Mouse (Mus musculus) limb, embryonic 14.5 days (tissue): ENCODE results near the gene Grk2. TPM values are rescaled to one million over a fixed set of nuclear protein-coding genes. Genes with fewer than 3 reads are reported as not detected.

ENCODE experiments used
- ATAC-seq: fragments of 200-750 bp; cut with Nextera tagmentation; 2 replicates; pipeline ENCODE4 v1.8.0; 2017; ENCODE audit warnings: low read depth, moderate number of reproducible peaks, moderate TSS enrichment; ENCODE audit not compliant: low FRiP score
- DNase-seq: peaks from one replicate; pipeline ENCODE4 v3.0.0-alpha.2; 2015; ENCODE audit warnings: low spot score
- H3K27ac ChIP-seq: fragments of 300-500 bp; sonication (generic); replicated peaks from 2 replicates; pipeline ENCODE4 v1.5.1; 2014; ENCODE audit warnings: low read depth, mild to moderate bottlenecking, low read length, moderate library complexity, mixed read lengths
- H3K27me3 ChIP-seq: fragments of 300-500 bp; sonication (generic); 2 replicates; pipeline ENCODE4 v1.6.1; 2014; ENCODE audit warnings: low read length, mixed read lengths; ENCODE audit not compliant: control insufficient read depth, insufficient read depth
- H3K36me3 ChIP-seq: fragments of 300-500 bp; sonication (generic); 2 replicates; pipeline ENCODE4 v1.6.1; 2014; ENCODE audit warnings: mild to moderate bottlenecking, low read length, moderate library complexity, mixed read lengths; ENCODE audit not compliant: control insufficient read depth, insufficient read depth
- H3K4me1 ChIP-seq: fragments of 300-500 bp; sonication (generic); 2 replicates; pipeline ENCODE4 v1.6.1; 2014; ENCODE audit warnings: antibody characterized with exemption, low read length, mixed read lengths; ENCODE audit not compliant: control insufficient read depth, insufficient read depth
- H3K4me2 ChIP-seq: fragments of 300-500 bp; sonication (generic); replicated peaks from 2 replicates; pipeline ENCODE4 v1.6.1; 2014; ENCODE audit warnings: low read depth, mild to moderate bottlenecking, low read length, moderate library complexity; ENCODE audit not compliant: severe bottlenecking
- H3K4me3 ChIP-seq: fragments of 300-500 bp; sonication (generic); replicated peaks from 2 replicates; pipeline ENCODE4 v1.5.1; 2014; ENCODE audit warnings: low read length
- H3K9ac ChIP-seq: fragments of 300-500 bp; sonication (generic); 2 replicates; pipeline ENCODE4 v1.6.1; 2014; ENCODE audit warnings: mild to moderate bottlenecking, low read depth, low read length, moderate library complexity; ENCODE audit not compliant: severe bottlenecking
- H3K9me3 ChIP-seq: fragments of 300-500 bp; sonication (generic); 2 replicates; pipeline ENCODE4 v1.6.1; 2016; ENCODE audit warnings: low read length; ENCODE audit not compliant: control insufficient read depth
- POLR2A ChIP-seq: fragments of 200-500 bp; IDR thresholded peaks from 2 replicates; pipeline ENCODE4 v1.8.0; 2012; ENCODE audit warnings: inconsistent platforms, mild to moderate bottlenecking, moderate library complexity, borderline replicate concordance; ENCODE audit not compliant: insufficient read depth, insufficient read length; ENCODE audit errors: extremely low read depth
- WGBS: fragments of 180-500 bp; shearing (Covaris S2); extraction: QIAGEN DNeasy Blood & Tissue Kit; methylation state at CpG from one replicate; pipeline ENCODE4 v1.1.7; 2014; 5-methylcytosine and 5-hydroxymethylcytosine counted together
- polyA plus RNA-seq, 2 experiments: library from polyadenylated mRNA; depleted of rRNA in 1 of 2; stranded (reverse) in 1 of 2; unstranded in 1 of 2; fragments of >200 nt; fragmentation: Nextera tagmentation in 1 of 2; extraction: Ambion mirVana in 1 of 2; gene quantifications; 2 replicates each; pipeline versions ENCODE4 v1.2.1 to v1.2.3; 2012 to 2014

Grk2 gene
- polyA plus RNA-seq, 2 experiments, result 22.9 to 83.6 TPM

DNA sequence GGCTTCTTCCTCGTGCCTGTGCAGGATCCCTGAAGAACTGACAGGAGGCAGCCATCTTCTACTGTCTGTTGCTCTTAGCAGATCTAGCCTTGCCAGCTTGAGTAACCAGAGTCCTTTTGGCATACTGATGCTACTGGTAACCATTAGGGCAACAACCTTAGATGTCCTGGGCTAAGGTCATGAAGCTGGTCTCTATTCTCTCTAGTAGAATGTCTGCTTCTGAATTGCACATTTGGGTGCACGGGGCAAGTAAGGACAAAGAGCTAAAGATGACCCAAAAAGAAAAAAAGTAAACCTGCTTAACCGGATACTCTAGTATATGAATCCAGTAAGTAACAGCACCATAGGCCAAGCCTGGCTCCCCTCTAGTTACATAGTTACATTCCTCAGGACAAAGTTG lies 20.1 kb upstream of the Grk2 start:
- Histone ChIP-seq H3K9me3 (no peaks in the 10 kb centered on the region), H3K36me3 (peaks cover 94% of the 10 kb centered on the region), H3K4me3 (no peak overlapping the region), H3K9ac (no peak overlapping the region), H3K27ac (no peak overlapping the region), H3K4me2 (no peak overlapping the region), H3K4me1 (no peaks in the 10 kb centered on the region), H3K27me3 (no peaks in the 10 kb centered on the region)
- ATAC-seq (no peak), DNase-seq (no peak)
- 85% methylated on average over 3 of the region's 3 CpGs for WGBS
- no peak for TF ChIP-seq POLR2A

DNA sequence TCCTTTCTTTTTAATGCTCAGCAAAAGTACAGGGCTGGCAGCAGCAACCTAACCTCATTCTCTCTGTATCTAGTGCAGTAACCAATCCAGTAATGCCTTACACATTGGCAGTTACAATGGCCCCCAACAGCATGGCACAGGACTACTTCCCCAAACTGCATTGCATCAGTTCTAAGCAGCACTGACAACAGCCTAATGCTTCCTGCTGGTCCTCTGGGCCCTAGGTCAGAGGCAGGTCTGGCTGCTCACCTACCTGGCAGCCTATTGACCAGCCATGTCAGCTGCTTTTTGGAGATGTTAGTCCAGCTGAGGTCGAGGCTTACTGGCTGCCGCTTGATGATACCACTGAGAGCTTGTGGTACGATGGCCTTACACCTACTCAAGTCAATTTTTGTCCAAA lies 16.1 kb upstream of the Grk2 start:
- Histone ChIP-seq H3K27ac (no peak overlapping the region), H3K4me2 (no peak overlapping the region), H3K36me3 (peaks cover 98% of the 10 kb centered on the region), H3K9me3 (no peaks in the 10 kb centered on the region), H3K27me3 (no peaks in the 10 kb centered on the region), H3K4me3 (no peak overlapping the region), H3K9ac (no peak overlapping the region), H3K4me1 (no peaks in the 10 kb centered on the region)
- 97% methylated on average over 3 of the region's 3 CpGs for WGBS
- no peak for TF ChIP-seq POLR2A
- ATAC-seq (no peak), DNase-seq (no peak)

DNA sequence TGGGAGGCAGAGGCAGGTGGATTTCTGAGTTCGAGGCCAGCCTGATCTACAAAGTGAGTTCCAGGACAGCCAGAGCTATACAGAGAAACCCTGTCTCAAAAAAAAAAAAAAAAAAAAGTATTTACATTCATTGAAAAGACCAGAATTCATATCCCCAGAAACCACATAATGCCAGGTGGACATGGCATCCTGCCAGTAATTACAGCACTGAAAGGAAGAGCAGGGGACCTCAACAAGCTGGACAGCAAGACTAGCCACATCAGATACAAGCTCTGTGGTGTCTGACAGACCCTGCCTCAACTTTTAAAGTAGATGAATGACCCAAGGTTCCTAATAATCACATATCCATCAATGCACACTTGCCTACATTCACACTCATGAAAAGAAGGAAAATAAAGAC lies 15.6 kb upstream of the Grk2 start:
- Histone ChIP-seq H3K27ac (no peak overlapping the region), H3K9ac (no peak overlapping the region), H3K4me1 (no peaks in the 10 kb centered on the region), H3K36me3 (peaks cover 98% of the 10 kb centered on the region), H3K27me3 (no peaks in the 10 kb centered on the region), H3K4me3 (no peak overlapping the region), H3K9me3 (no peaks in the 10 kb centered on the region), H3K4me2 (no peak overlapping the region)
- DNase-seq (no peak), ATAC-seq (no peak)
- WGBS, result 93% methylated on average over 1 of the region's 1 CpGs
- no peak for TF ChIP-seq POLR2A

DNA sequence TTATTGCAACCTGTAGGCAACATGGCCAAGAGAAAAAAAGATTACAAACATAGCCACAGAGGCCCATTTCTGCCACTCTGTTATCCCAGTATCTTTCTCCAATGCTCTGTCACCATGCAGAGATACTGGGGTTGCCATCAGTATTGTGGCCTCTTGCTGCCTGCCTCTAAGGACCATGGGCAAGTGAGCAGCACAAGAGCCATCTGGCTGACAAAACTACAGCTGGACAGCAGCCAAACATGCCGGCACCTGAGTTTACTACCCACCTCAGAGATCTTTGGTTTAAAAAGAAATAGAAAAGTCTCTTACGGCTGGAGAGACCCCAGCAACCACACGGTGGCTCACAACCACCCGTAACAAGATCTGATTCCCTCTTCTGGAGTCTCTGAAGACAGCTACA lies 13.2 kb upstream of the Grk2 start:
- Histone ChIP-seq H3K4me1 (no peaks in the 10 kb centered on the region), H3K9ac (no peak overlapping the region), H3K4me3 (no peak overlapping the region), H3K27me3 (no peaks in the 10 kb centered on the region), H3K9me3 (no peaks in the 10 kb centered on the region), H3K36me3 (peaks cover 90% of the 10 kb centered on the region), H3K27ac (no peak overlapping the region), H3K4me2 (no peak overlapping the region)
- WGBS, result 44% methylated on average over 4 of the region's 4 CpGs
- no peak for TF ChIP-seq POLR2A
- ATAC-seq, result no peak
- DNase-seq, result no peak

DNA sequence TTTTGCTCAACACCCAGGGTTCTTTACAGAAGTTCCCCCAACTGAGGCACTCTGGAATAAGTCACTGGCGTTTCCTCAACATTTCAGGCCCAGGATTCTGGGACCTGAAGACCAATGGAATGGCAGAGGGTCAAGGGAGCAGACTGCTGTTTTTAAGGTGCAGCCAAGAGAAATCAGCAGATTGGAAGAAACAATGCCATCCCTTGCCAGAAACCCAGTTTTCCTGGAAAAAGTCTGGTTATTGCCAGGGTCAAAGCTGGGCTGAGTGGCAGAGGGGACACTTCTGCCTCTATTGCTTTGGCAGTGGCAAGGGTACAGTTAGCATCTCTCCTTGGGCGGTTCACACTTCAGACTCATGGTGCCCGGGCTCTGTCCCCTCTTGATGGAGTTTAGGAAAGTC lies 11.2 kb upstream of the Grk2 start:
- Histone ChIP-seq H3K4me3 (no peak overlapping the region), H3K9ac (no peak overlapping the region), H3K36me3 (peaks cover 77% of the 10 kb centered on the region), H3K4me2 (no peak overlapping the region), H3K27me3 (no peaks in the 10 kb centered on the region), H3K9me3 (no peaks in the 10 kb centered on the region), H3K4me1 (no peaks in the 10 kb centered on the region), H3K27ac (no peak overlapping the region)
- no peak for TF ChIP-seq POLR2A
- 87% methylated on average over 3 of the region's 3 CpGs for WGBS
- ATAC-seq (no peak), DNase-seq (no peak)
